Mouse (Mus musculus) midbrain, embryonic 14.5 days (tissue): ENCODE results near the gene Cbln1. TPM values are rescaled to one million over a fixed set of nuclear protein-coding genes. Genes with fewer than 3 reads are reported as not detected.
A peak's percentile ranks its signal among the peaks of the same experiment; 100 is the strongest.

Experiments
- ATAC-seq: fragments of 200-750 bp; cut with Nextera tagmentation; 2 replicates; pipeline ENCODE4 v1.8.0; 2017; ENCODE audit warnings: moderate number of reproducible peaks, moderate library complexity; ENCODE audit not compliant: low FRiP score, low TSS enrichment
- DNase-seq: peaks from one replicate; pipeline ENCODE4 v3.0.0-alpha.2; 2015
- H3K27ac ChIP-seq: fragments of 300-500 bp; sonication (generic); replicated peaks from 2 replicates; pipeline ENCODE4 v1.5.1; 2014; ENCODE audit warnings: mild to moderate bottlenecking, low read depth, low read length, moderate library complexity
- H3K27me3 ChIP-seq: fragments of 300-500 bp; sonication (generic); 2 replicates; pipeline ENCODE4 v1.6.1; 2014; ENCODE audit warnings: low read length, control low read depth, mixed read lengths; ENCODE audit not compliant: control insufficient read depth, insufficient read depth
- H3K36me3 ChIP-seq: fragments of 300-500 bp; sonication (generic); 2 replicates; pipeline ENCODE4 v1.6.1; 2014; ENCODE audit warnings: low read length, control low read depth; ENCODE audit not compliant: control insufficient read depth, insufficient read depth
- H3K4me1 ChIP-seq: fragments of 300-500 bp; sonication (generic); 2 replicates; pipeline ENCODE4 v1.6.1; 2014; ENCODE audit warnings: mild to moderate bottlenecking, antibody characterized with exemption, low read length, control low read depth; ENCODE audit not compliant: control insufficient read depth, insufficient read depth
- H3K4me2 ChIP-seq: fragments of 300-500 bp; sonication (generic); 2 replicates; pipeline ENCODE4 v1.6.1; 2014; ENCODE audit warnings: mild to moderate bottlenecking, low read length, moderate library complexity
- H3K4me3 ChIP-seq: fragments of 300-500 bp; sonication (generic); replicated peaks from 2 replicates; pipeline ENCODE4 v1.5.1; 2014; ENCODE audit warnings: low read depth, low read length
- H3K9ac ChIP-seq: fragments of 300-500 bp; sonication (generic); replicated peaks from 2 replicates; pipeline ENCODE4 v1.6.1; 2014; ENCODE audit warnings: mild to moderate bottlenecking, low read length, moderate library complexity
- H3K9me3 ChIP-seq: fragments of 300-500 bp; sonication (generic); 2 replicates; pipeline ENCODE4 v1.6.1; 2016; ENCODE audit warnings: low read length, control low read depth, mixed read lengths; ENCODE audit not compliant: control insufficient read depth
- WGBS: fragments of 180-500 bp; shearing (Covaris S2); extraction: QIAGEN DNeasy Blood & Tissue Kit; methylation state at CpG from one replicate; pipeline ENCODE4 v1.1.7; 2014; 5-methylcytosine and 5-hydroxymethylcytosine counted together
- polyA plus RNA-seq: library from polyadenylated mRNA; unstranded; fragments of >200 nt; fragmentation: Nextera tagmentation; extraction: Ambion mirVana; gene quantifications from 2 replicates; pipeline ENCODE4 v1.2.1, GENCODE M21; 2014

Gene Cbln1
- polyA plus RNA-seq, 1 experiment from 2014 or later, result 20.3 TPM

- H3K4me1 ChIP-seq, result no peaks in the 10 kb centered on the region
- no peak overlapping the region for H3K27ac ChIP-seq
- H3K9ac ChIP-seq, result no peak overlapping the region
- H3K9me3 ChIP-seq, result no peaks in the 10 kb centered on the region
- ATAC-seq (no peak), DNase-seq (no peak)
- no peaks in the 10 kb centered on the region for H3K27me3 ChIP-seq
- no peak overlapping the region for H3K4me2 ChIP-seq
- H3K36me3 ChIP-seq, result no peaks in the 10 kb centered on the region
- H3K4me3 ChIP-seq, result no peak overlapping the region
- WGBS, result 94% methylated on average over 7 of the region's 7 CpGs
These were observed 24.1 kb upstream of the Cbln1 start for GRCm38 (mm10) chr8:87496511-87496910.

GRCm38 (mm10) chr8:87494862-87495261 is 22.5 kb upstream of the Cbln1 start:
- H3K27ac ChIP-seq, result no peak overlapping the region
- 87% methylated on average over 9 of the region's 9 CpGs for WGBS
- H3K9me3 ChIP-seq, result no peaks in the 10 kb centered on the region
- H3K27me3 ChIP-seq, result no peaks in the 10 kb centered on the region
- ATAC-seq (no peak), DNase-seq (no peak)
- no peak overlapping the region for H3K9ac ChIP-seq
- H3K4me2 ChIP-seq, result no peak overlapping the region
- no peaks in the 10 kb centered on the region for H3K4me1 ChIP-seq
- H3K36me3 ChIP-seq, result no peaks in the 10 kb centered on the region
- H3K4me3 ChIP-seq, result no peak overlapping the region

- Histone ChIP-seq H3K9ac (no peak overlapping the region), H3K27me3 (no peaks in the 10 kb centered on the region), H3K27ac (no peak overlapping the region), H3K4me2 (no peak overlapping the region), H3K4me3 (no peak overlapping the region), H3K36me3 (no peaks in the 10 kb centered on the region), H3K9me3 (no peaks in the 10 kb centered on the region), H3K4me1 (no peaks in the 10 kb centered on the region)
- DNase-seq (no peak), ATAC-seq (no peak)
- 61% methylated on average over 5 of the region's 5 CpGs for whole genome bisulfite sequencing
These were observed 17.5 kb upstream of the Cbln1 start for GRCm38 (mm10) chr8:87489841-87490415.

- DNase-seq, result peak; percentile 16
- H3K9me3 ChIP-seq, result no peaks in the 10 kb centered on the region
- no peak for ATAC-seq
These were observed 9.0 kb upstream of the Cbln1 start for GRCm38 (mm10) chr8:87481396-87481795.

GRCm38 (mm10) chr8:87478221-87478620 is 5.8 kb upstream of the Cbln1 start:
- no peak overlapping the region for H3K9ac ChIP-seq
- H3K36me3 ChIP-seq, result no peaks in the 10 kb centered on the region
- no peak overlapping the region for H3K27ac ChIP-seq
- DNase-seq, result peak; percentile 26
- H3K4me3 ChIP-seq, result no peak overlapping the region
- ATAC-seq, result no peak
- H3K27me3 ChIP-seq, result peaks cover 8% of the 10 kb centered on the region
- H3K9me3 ChIP-seq, result no peaks in the 10 kb centered on the region
- peaks cover 15% of the 10 kb centered on the region for H3K4me1 ChIP-seq
- H3K4me2 ChIP-seq, result no peak overlapping the region
- 69% methylated on average over 3 of the region's 3 CpGs for whole genome bisulfite sequencing

More at GRCm38 (mm10) chr8:87481396-87481795, 9.0 kb upstream of the Cbln1 start:
- 81% methylated on average over 1 of the region's 1 CpGs for WGBS
- H3K27me3 ChIP-seq, result no peaks in the 10 kb centered on the region; the same call in 1 of the 2 replicates
- H3K9ac ChIP-seq, result no peak overlapping the region
- no peaks in the 10 kb centered on the region for H3K36me3 ChIP-seq
- no peak overlapping the region for H3K27ac ChIP-seq
- H3K4me3 ChIP-seq, result no peak overlapping the region
- peaks cover 3% of the 10 kb centered on the region; the same call in 1 of the 2 replicates for H3K4me1 ChIP-seq
- no peak overlapping the region for H3K4me2 ChIP-seq

- Histone ChIP-seq H3K27ac (no peak overlapping the region), H3K4me1 (peaks cover 17% of the 10 kb centered on the region), H3K9me3 (no peaks in the 10 kb centered on the region), H3K27me3 (peaks cover 8% of the 10 kb centered on the region), H3K36me3 (no peaks in the 10 kb centered on the region), H3K9ac (no peak overlapping the region), H3K4me2 (no peak overlapping the region), H3K4me3 (no peak overlapping the region)
- DNase-seq (no peak), ATAC-seq (no peak)
- 66% methylated on average over 3 of the region's 3 CpGs for WGBS
These were observed 4.8 kb upstream of the Cbln1 start for GRCm38 (mm10) chr8:87477102-87477645.

- Histone ChIP-seq H3K36me3 (no peaks in the 10 kb centered on the region), H3K4me1 (peaks cover 29% of the 10 kb centered on the region), H3K4me2 (peak overlapping the region; percentile 18; the same call in 1 of the 2 replicates), H3K4me3 (no peak overlapping the region), H3K27ac (0 out of 2 replicates have a peak overlapping the region, but pooled peaks have one; percentile 14), H3K9ac (no peak overlapping the region), H3K27me3 (peaks cover 17% of the 10 kb centered on the region), H3K9me3 (no peaks in the 10 kb centered on the region)
- 11% methylated on average over 3 of the region's 3 CpGs for WGBS
- ATAC-seq, result no peak
- peak; percentile 80 for DNase-seq
These were observed 3.1 kb upstream of the Cbln1 start for GRCm38 (mm10) chr8:87475551-87475950.

- no peaks in the 10 kb centered on the region for H3K9me3 ChIP-seq
- H3K4me2 ChIP-seq, result peak overlapping the region; percentile 95
- WGBS, result 36% methylated on average over 8 of the region's 8 CpGs
- H3K4me3 ChIP-seq, result peak overlapping the region; percentile 65; the same call in 1 of the 2 replicates
- H3K27me3 ChIP-seq, result peaks cover 24% of the 10 kb centered on the region
- no peak for DNase-seq
- H3K36me3 ChIP-seq, result no peaks in the 10 kb centered on the region
- peaks cover 38% of the 10 kb centered on the region for H3K4me1 ChIP-seq
- no peak overlapping the region for H3K9ac ChIP-seq
- H3K27ac ChIP-seq, result no peak overlapping the region
- ATAC-seq, result no peak
These were observed 2.0 kb upstream of the Cbln1 start for GRCm38 (mm10) chr8:87474379-87474778.

- H3K27ac ChIP-seq, result no peak overlapping the region
- peaks cover 28% of the 10 kb centered on the region for H3K27me3 ChIP-seq
- no peak for DNase-seq
- no peak for ATAC-seq
- H3K4me2 ChIP-seq, result peak overlapping the region; percentile 95
- no peaks in the 10 kb centered on the region for H3K9me3 ChIP-seq
- 0 out of 2 replicates have a peak overlapping the region, but pooled peaks have one; percentile 52 for H3K9ac ChIP-seq
- H3K4me3 ChIP-seq, result peak overlapping the region; percentile 65
- H3K4me1 ChIP-seq, result peaks cover 43% of the 10 kb centered on the region
- WGBS, result 35% methylated on average over 2 of the region's 2 CpGs
- H3K36me3 ChIP-seq, result no peaks in the 10 kb centered on the region
These were observed 1.5 kb upstream of the Cbln1 start for GRCm38 (mm10) chr8:87473940-87474339.
